Mouse (Mus musculus) layer of hippocampus, adult 2 months (tissue): ENCODE measurements around the gene Sipa1l3. TPM values are rescaled to one million over a fixed set of nuclear protein-coding genes. Genes with fewer than 3 reads are reported as not detected.
A peak's percentile ranks its signal among the peaks of the same experiment; 100 is the strongest.

Experiments
- DNase-seq, 2 experiments: peaks; one replicate each; pipeline ENCODE4 v3.0.0; 2022; ENCODE audit warnings: low spot score in 2 of 2
- H3K27ac ChIP-seq: fragments of 200-600 bp; 2 replicates; pipeline ENCODE4 v1.8.1; 2022
- H3K4me3 ChIP-seq: fragments of 200-600 bp; 2 replicates; pipeline ENCODE4 v1.8.1; 2022; ENCODE audit warnings: mild to moderate bottlenecking
- CTCF ChIP-seq: fragments of 200-600 bp; conservative IDR thresholded peaks from 2 replicates; pipeline ENCODE4 v1.8.1; 2022; ENCODE audit warnings: antibody characterized with exemption, mild to moderate bottlenecking, moderate library complexity
- total RNA-seq, 2 experiments: library from RNA; stranded (reverse); gene quantifications; 2 replicates each; pipeline ENCODE4 v1.2.3; 2021

Sipa1l3 gene
- total RNA-seq, 2 experiments from 2014 or later, result 240 to 260 TPM

DNA sequence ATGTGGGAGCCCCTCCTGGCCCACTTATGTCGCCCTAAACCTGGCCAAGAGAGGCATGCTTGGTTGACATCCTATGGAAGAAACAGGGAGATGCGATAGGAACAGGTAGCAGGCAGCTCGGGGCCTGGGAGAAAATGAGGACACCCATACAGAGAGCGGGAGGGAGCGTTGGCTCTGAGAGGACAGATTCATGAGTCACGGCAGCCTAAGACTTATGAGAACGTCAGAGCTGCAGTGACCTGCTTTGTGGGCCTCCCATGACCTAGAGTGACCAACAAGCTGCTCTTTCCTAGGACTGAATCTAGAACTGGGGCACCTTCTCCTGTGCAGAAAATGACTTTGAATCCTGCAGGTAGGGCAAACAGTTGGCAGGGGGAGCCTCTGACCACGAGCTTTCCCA is 92.4 kb downstream of the Sipa1l3 start:
- peak overlapping the region; percentile 81 for H3K27ac ChIP-seq
- H3K4me3 ChIP-seq, result no peak overlapping the region
- no peak for DNase-seq
- TF ChIP-seq CTCF, result no peak

DNA sequence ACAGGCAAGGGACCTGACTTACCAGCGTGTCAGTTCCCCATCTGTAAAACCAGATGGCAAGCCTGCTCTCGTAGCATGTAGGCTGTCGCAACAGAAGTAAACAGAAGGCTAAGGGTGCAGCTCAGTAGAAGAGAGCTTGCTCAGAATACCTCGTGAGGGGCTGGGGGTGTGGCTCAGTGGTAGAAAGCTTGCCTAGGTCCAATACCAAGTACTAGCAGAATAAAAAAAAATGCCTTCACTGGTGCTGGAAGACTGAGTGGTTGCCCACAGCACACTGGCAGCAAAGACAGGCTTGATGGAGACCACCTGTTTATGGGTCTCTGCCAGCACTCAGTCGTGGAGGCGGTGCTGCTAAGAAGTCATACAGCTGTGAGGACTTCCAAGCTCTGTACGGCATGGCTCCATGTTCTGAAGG is 93.0 kb downstream of the Sipa1l3 start:
- no peak overlapping the region for H3K4me3 ChIP-seq
- DNase-seq, result peak; percentile 55 to 58
- H3K27ac ChIP-seq, result peak overlapping the region; percentile 81
- no peak for TF ChIP-seq CTCF

DNA sequence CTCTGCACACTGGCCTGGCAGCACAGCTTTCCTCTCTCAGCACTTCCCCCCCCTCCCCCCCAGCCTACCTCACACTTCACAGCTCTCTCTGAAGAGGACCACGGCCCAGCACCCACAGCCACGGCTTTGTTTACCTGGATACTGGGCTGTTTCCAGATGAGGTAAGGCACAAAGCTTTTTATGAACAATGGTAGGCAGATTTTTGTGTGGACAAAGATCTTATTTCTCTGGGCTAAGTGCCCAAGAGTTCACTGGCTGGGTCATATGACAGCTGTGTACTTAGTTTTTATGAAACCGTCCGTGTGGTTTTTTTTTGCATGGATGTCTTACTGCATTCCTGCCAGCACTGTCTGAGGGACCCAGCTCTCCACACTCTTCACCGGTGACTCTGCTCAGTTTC is 93.8 kb downstream of the Sipa1l3 start:
- no peak overlapping the region for H3K4me3 ChIP-seq
- DNase-seq, result no peak
- H3K27ac ChIP-seq, result peak overlapping the region; percentile 81
- TF ChIP-seq CTCF, result no peak

DNA sequence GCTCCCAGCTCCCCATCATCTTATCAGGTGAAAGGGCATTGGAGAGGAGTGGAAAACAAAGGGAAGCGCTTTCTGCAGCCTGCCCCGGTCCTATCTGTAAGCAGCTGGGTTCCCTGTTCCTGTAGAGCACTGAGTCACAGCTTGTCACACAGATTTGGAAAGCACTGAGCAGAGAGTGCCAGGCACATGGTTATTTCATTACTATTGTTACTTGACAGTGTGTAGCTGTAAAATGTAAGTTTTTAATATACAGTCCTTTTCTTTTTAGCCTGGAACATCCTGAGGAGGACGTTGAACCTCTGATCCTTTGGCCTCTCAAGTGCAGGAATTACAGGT is 96.6 kb downstream of the Sipa1l3 start:
- DNase-seq, result peak in 1 of 2 experiments; percentile 48
- Histone ChIP-seq H3K4me3 (no peak overlapping the region), H3K27ac (peak overlapping the region; percentile 94)
- TF ChIP-seq CTCF, result no peak

DNA sequence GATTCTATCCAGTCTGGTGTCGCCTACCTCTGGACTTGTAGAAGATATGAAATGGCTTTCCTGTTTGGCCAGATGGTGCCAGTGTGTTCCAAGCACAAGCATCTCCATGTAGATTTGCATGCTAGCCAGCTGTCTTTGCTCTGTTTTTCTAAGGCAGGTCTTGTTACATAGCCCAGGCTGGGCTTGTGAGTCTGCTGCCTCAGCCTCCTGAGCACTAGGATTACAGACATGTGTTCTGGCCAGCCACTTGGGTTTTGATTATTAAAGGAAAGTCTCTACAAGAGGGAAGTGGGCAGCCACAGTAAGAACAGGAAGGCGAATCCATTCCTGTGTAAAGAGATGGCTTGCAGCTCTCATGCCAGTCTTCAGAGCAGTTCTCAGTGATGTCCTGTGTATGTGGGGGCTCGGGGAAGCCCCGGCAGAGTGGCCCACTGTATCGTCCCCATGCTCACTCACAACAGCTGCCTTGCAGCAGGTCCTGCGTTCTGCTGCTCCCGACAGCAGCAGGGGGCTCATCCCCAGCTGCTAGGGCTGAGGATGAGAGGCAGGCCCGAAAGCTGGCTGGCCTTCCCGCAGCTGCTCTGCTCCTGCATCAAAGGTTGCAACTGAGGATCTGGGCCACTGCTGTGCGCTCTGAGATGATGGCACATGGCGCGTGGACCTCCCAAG is 97.1 kb downstream of the Sipa1l3 start:
- Histone ChIP-seq H3K27ac (peak overlapping the region; percentile 94), H3K4me3 (no peak overlapping the region)
- TF ChIP-seq CTCF, result no peak
- DNase-seq, result no peak

DNA sequence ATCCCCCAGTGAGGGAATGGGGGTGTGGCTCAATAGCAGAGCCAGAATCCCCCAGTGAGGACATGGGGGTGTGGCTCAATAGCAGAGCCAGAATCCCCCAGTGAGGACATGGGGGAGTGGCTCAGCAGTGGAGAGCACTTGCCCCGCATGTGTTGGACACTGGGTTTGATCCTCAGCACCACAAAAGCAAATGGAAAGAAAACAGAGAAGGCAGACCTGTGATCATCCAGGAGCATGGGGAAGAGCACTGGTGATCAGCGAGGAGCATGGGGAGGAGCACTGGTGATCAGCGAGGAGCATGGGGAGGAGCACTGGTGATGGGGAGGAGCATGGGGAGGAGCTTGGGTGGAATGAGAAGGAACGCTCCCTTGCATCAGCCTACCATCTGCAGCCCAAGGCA is 98.6 kb downstream of the Sipa1l3 start:
- DNase-seq, result no peak
- TF ChIP-seq CTCF, result no peak
- H3K27ac ChIP-seq, result peak overlapping the region; percentile 94; the same call in 1 of the 2 replicates
- no peak overlapping the region for H3K4me3 ChIP-seq

DNA sequence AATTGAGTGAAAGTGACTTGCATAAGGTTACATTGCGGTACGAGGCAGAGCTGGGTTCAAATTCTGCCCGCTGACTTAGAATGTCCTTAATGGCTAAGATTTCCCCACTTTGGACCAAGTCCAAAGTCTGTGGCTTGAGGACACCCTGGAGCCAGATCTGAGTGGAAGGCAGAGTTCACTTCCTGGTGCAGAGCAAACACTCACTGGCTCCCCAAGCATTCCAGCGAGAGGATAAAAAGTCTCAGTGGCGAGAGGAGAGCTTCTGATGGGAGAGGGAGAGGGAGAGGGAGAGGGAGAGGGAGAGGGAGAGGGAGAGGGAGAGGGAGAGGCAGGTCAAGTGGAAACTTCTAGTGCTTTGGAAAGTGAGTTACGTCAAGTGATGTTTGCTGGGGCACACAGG is 100.2 kb downstream of the Sipa1l3 start:
- H3K27ac ChIP-seq, result no peak overlapping the region
- TF ChIP-seq CTCF, result no peak
- no peak for DNase-seq
- H3K4me3 ChIP-seq, result no peak overlapping the region

DNA sequence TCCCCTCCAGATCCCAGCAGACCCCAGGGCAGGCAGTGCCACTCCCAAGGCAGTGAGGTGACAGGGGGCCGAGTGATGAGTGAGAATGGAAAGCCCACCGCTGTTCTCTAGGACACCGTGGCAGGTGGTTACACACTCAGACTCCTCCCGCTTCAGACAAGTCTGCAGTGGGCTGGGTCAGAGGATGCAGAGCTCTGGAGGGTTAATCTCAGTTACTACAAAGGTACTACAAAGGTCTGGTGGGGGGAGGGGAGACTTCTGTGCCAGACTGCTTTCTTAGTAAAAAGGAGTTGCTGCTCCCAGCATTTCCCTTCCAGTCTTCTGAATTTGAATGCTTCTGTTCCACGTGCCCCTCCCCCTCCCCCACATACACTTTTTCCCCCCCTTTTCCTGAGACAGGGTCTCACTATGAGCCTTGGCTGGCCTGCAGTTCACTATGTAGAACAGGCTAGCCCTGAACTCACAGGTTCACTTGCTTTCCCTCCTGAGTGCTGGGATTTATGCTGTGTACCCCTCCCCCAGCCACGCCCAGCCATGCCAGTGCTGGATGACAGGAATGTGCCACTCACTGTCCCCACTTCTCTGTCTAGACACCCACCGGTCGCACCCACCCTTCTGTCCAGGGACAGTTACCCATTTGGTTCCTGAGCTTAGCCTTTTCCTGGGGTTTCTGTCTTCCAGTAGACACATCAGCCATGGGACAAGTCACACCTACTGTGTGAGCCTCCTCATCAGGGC is 100.9 kb downstream of the Sipa1l3 start:
- DNase-seq, result no peak
- no peak overlapping the region for H3K4me3 ChIP-seq
- TF ChIP-seq CTCF, result no peak
- H3K27ac ChIP-seq, result no peak overlapping the region

DNA sequence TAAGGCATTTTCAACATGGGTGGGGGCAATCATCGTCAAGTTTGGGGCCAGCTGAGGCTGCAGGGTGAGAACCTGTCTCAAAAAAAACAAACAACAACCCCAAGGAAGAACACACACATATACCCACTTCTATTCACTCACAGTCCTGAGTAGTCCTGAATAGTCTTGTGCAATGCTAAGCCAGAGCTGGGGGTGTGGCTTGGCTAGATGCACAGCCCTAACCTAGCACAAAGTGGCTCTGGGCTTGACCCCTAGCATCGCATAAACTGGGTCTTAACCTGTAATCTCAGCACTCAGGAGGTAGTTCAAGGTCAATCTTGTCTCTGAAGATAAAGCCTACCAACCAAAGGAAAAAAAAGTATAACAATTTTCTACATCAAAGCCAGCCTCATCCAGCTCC is 101.5 kb downstream of the Sipa1l3 start:
- DNase-seq, result no peak
- TF ChIP-seq CTCF, result no peak
- H3K27ac ChIP-seq, result no peak overlapping the region
- no peak overlapping the region for H3K4me3 ChIP-seq

DNA sequence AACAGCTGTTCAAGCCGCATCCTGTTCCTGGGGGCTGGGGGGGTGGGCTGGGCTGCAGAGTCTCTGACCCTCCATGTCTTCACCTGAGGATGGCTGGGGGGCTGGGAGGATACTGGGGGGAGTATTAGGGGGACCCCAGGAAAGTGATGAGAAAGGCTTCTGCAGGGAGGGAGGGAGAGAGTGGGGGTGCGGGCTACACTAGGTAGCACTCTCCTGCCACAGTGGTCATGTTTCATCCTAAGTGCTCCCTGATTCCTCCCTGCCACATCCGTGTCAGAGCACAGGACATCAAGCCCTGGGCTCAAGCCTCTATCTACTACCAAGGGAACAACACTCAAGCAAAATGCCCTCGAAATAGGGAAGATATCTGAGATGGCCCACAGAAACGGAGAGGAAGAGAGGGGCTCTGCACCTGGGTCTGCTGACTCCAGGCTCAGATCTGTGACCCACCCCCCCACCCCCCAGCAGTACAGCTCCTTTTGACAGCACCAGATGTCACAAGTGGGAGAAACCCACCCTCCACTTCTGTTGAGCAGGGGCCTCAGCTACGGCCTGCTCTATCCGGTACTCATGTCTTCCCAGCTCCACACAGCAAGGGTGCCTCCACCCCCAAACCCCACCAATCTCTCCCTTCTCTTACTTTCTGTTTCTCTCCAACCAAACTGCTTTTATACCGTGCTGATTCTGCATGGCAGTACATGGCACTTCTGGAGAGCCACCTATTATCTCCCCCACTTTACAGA is 106.4 kb downstream of the Sipa1l3 start:
- H3K4me3 ChIP-seq, result no peak overlapping the region
- TF ChIP-seq CTCF, result no peak
- DNase-seq, result no peak
- H3K27ac ChIP-seq, result peak overlapping the region; percentile 66

DNA sequence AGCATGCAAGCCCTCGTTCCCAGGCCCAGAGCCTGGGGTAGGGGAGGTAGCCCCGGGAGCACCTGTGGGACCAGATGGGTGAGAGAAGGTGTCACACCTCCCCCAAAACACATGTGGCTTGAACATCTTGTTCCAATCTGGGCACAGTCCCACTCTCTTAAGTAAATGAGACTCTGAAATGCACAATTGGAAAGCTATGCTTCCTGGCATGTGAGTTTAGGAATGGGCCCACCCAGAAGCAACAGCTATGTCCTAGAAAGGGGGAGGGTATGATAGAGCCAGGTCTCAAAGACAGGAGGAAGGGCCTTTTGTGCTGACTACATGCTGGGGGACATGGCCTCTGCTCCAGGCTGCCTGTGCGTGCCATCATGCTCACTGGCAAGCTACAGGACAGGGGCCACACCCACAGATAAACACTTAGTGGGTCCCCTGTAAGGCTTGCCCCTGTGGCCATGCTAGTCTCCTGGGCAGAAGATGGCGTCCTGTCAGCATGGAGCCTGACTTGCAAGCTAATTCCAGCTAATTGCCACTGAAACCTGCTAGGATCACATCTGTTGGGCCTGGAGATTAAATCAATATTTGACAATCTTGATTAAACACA is 107.1 kb downstream of the Sipa1l3 start:
- no peak for TF ChIP-seq CTCF
- Histone ChIP-seq H3K4me3 (no peak overlapping the region), H3K27ac (peak overlapping the region; percentile 66)
- DNase-seq, result no peak

DNA sequence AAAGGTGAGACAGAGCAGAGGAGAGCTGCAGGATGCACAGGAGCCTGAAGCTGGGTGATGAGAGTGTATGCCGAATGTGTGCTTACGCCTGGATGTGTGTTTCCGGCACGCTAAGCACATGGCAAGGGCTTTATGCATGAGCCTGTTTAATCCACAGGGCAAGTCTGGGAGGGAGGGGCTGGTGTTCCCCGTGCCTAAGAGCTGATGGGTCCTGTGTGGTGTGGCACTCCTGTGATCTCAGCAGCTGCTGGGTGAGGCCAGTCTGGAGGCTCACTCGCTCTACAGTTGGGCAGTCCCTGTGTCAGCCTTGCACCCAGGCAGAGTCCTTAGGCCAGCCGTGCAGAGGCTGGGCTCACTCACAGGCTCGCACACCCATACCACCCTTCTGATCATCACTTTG is 108.0 kb downstream of the Sipa1l3 start:
- H3K4me3 ChIP-seq, result no peak overlapping the region
- H3K27ac ChIP-seq, result peak overlapping the region; percentile 66
- TF ChIP-seq CTCF, result no peak
- no peak for DNase-seq

DNA sequence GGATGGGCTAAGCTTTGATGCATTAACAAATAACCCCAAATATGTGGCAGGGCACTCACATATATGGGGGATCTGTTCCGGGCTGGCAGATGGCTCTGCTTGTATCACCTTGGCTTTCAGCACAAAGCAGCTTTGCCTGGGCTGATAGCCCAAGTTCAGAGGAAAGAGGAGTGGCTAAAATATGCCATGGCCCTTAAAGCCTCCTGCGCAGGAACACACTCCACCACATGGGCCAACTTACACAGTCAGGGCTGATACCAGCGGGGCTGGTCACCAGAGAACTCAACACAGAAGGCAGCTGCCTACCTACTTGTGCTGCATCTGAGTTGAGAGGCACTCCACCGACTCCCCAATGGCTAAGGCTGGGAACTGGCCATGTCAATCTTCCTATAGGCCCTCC is 111.6 kb downstream of the Sipa1l3 start:
- peak overlapping the region; percentile 72 for H3K27ac ChIP-seq
- H3K4me3 ChIP-seq, result no peak overlapping the region
- no peak for TF ChIP-seq CTCF
- DNase-seq, result no peak
